Mouse (Mus musculus): ENCODE results near the gene Atp6v1d.

Gene Atp6v1d

DNA sequence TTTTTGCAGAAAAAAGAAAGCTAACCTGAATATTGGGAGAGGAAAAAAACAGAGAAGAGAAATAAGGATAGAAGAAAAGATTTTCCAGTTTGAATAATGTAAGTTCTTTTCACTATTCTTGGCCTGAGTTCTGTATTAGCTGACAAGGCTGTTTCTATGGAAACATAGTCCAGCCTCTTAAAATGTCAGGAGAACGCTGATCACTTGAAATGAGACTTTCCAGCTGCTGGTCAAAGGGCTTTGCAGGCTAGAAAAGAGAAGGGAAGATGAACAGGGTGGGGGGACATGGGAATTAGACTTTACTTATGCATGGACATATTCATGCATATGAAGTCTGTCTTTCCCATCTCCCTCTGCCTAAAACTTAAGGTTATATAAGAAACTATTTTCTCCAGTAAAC, 67.2 kb downstream of the Atp6v1d start:
- ATAC-seq (ENCODE audit: low TSS enrichment) = no peak

- ATAC-seq (ENCODE audit: low TSS enrichment) = no peak
These were observed 70.6 kb downstream of the Atp6v1d start for GRCm38 (mm10) chr12:78790791-78791190.

Data from frontal cortex, adult (tissue).